Mouse (Mus musculus) cerebellum, adult 9-10 months (tissue): Measurements from ENCODE around the gene Setd6.

Experiments used
- DNase-seq: peaks from one replicate; pipeline ENCODE4 v3.0.0; 2022

Gene Setd6

DNA sequence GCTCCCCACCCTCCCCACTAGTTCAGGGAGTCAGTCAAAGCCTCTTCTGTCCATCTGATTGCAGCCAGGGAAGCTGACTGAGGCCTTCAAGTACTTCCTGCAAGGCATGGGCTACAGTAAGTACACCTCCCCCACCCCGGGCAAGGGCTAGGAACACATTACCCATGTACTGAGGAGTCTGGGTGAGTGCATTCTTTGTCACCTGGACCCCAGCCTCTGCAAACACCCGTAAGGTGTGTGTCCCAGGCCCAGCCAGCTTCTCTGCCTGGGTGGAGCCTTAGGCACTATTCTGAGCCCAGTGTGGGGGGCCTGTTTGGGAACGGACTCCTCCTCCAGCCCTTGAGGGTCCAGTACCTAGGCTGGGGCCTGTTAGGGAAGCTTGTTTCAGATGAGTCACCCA is 4.7 kb upstream of the Setd6 start:
- DNase-seq, result no peak

DNA sequence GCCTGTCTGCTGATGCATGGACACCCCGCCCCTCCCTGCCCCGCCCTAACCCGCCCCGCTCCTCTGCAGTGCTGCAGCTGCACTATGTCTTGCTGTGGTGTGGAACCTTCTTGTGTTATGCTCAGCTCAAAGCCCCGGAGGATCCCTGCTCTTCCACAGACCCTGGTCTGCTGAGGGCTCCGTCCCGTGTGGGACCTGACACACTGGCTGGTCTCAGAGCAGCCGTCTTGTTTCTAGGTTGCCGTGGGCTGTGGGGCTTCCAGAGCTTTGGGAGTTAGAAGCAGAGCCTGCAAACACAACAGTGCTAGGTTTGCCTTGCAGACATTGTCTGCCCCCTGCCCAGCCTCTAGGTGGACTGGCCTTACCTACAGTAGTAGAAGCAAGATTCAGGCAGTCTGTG is 3.3 kb upstream of the Setd6 start:
- DNase-seq, result no peak

DNA sequence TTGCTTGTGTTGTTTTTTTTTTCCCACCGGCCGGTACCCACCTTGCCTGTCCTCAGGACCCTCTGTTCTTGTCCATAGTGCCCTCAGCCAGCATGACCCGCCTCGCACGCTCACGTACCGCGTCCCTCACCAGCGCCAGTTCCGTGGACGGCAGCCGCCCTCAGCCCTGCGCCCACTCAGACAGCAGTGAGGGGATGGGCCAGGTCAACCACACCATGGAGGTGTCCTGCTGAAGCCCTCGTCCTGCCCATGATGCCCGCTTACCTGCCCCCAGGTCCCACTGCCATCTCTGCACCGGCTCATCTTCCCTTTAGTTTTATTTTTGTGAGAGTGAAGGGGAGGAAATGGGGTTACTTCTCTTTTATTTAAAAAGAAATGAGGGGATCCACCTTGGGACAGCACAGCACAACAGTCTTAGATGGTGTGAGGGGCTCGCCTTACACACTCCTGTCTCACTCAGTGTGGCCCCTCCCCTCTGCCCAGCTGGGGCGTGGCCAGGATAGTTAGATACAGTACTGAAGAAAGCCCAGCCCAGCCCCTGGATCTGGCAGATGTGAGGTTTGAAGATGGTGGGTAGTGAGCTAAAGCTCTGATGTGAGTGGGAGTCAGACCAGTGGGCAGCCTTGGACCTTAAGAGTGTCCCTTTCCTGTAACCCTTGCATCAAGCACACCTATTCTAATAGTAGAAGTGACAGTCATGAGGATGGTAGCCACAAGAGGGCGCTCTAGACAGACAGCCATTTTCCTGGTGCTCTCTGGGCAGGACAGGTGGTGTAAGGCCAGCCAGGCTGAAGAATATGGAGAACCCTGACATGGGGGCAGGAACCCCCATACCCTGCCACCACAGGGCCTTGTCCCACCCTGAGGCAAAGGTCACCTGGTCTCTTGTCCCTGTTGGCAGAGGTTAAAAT is 2.3 kb upstream of the Setd6 start:
- DNase-seq, result peak; percentile 86

DNA sequence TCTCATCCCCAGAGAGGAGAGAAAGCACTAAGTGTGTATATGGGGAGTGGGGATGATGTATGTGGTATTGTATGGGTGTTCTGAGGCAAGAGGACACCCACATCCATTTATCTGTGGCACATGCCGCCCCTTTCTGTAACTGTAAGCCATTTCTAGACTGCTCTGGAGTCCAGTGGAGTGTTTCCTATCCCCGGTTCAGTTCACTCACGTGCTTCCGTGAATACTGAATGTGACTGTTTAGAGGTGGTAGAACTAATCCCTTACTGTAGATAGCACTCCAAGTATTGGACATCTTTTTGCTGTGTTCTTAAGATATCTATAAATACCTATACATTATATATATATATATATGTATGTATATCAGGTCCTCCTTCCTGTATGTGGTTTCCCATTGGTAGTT is 1.3 kb upstream of the Setd6 start:
- no peak for DNase-seq

DNA sequence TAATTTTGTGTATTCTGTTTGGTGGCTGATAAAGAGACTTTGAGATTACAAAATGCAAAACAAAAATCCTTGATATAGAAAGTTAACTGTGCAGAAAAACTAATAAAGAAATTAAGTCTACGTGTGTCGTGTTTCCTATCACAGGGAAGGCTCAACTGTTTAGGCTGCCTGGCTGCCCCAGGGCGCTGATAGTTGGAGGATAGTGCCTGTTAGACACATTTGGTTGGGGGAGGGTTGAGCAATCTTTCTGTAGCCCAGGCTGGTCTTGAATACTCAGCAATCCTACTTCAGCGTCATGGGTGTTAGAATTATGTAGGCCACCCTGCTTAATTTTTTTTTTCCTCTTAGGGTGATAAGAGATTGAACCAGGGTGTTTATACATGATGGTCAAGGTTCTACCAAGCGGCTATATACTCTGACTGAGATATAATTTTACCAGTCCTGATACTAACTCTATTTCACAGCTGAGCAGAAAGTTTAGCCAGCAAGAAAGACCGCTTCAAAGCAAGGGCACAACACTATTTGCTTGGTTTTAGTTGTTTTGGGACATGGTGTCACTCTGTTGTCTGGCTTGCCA is 756 bp upstream of the Setd6 start:
- DNase-seq, result no peak

DNA sequence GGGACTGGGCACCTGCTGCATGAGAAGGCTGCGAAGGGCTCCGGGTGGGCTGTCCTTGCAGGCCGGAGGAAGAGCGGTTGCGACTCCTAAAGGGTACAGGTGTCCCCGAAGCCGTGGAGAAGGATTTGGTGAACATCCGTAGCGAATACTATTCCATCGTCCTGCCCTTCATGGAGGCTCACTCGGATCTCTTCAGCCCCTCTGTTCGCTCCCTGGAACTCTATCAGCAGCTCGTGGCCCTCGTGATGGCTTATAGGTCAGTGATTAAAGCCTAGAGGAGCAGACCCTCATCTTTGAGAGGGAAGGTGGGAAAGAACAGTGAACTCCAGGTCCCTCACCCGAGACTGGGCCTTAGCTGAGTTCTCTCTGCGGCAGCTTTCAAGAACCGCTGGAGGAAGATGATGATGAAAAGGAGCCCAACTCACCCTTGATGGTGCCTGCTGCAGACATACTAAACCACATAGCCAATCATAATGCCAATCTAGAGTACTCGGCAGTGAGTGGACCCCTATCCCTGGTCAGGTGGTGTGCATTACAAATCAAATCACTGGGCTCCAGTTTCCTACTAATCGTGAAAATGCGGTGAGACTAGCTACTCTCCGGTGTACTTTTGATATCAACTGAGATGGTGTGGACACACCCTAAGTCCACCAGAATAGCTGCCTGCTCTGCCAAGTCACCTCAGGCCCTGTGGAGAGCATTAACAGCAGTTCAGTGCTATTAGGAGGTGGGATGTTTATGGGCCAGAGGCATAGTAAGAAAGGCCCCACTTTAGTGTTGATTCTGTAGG is 1.1 kb downstream of the Setd6 start:
- DNase-seq, result no peak

DNA sequence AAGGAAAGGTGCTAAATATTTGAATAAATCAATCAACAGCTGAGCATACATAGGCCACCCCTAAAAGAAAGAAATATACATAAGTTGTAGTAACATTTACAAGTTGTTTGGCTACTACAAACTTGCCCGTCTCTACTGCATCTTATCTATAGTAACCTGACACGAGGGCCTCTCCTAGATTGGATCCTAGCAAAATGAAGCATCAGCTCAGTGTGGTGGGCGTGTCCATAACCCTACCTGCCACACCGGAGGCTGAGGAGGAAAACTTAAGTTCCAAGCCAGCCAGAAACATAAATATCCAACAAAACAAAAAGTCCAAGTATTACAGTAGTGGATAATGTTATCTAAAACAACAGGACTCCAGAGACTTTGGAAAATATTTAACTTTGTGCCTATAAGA is 11.9 kb downstream of the Setd6 start:
- no peak for DNase-seq

DNA sequence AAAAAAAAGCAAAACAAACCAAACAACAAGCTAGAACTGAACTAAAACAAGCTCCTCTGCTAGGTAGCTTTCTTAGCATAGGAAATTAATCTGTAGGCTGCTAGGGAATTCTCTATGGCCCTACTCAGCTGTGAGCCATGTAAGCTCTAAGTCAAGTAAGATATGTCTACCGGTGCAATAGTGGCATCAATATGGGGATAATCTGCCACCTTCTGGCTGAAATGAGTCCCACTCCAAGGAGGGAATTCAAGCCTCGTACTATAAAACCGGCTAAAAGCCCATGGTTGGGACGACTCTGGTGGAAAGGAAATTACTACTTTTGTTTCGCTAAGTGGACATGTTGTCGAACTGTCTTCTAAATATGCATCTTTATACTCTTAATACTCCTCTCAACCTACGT is 22.9 kb downstream of the Setd6 start:
- DNase-seq, result no peak

DNA sequence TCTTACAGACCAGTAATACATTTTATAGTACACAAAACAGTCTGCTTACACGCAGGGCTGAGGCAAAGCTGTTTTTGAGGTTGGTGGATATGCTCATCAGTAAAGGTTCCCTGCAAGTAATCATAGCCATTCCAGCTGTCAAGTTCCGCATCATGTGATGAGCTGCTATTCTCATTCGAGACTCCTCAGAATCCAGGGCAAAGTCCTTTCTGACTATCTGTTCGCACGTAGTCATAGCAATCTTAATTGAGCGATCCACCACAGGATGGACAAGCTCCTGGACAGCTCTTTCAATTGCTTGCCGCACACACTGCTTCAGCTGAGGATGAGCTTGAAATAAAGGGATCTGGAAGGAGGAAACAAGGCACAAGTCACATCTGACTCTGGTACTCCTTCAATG is 26.1 kb downstream of the Setd6 start:
- DNase-seq, result no peak

DNA sequence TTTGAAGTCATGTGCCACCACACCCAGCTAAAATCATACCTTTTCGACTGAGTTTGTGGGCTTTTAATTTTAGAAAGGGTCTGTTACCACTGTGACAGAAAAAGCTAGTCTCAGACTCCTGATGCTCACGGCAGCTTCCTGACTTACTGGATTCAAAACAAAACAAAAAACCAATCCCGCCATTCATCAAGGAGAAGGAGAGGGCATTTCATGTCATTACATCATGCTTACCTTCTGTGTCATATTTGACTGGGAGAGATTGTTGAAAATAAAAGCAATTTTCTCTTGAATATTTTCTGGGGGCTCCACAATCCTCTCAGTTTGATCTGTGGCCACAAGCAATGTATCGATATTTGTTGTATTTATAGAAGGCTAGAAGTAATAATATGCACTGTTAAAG is 32.3 kb downstream of the Setd6 start:
- no peak for DNase-seq

DNA sequence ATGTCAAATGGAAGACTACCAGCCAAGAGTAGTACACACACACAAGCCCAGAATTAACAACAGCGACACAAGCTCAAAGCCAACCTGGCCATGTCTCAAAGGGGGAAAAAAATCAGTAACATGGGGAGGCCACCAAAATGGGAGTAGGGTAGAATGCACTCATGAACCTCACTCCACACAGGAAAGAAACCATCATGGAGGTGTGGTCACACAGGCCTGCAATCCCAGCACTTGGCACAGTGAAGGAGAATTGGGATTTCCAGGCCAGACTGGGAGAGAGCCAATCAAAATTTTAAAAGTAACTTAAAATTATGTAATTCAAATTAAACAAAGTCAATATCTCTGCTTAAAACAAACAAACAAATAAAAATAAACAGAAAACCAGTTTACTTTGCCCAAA is 36.2 kb downstream of the Setd6 start:
- no peak for DNase-seq

DNA sequence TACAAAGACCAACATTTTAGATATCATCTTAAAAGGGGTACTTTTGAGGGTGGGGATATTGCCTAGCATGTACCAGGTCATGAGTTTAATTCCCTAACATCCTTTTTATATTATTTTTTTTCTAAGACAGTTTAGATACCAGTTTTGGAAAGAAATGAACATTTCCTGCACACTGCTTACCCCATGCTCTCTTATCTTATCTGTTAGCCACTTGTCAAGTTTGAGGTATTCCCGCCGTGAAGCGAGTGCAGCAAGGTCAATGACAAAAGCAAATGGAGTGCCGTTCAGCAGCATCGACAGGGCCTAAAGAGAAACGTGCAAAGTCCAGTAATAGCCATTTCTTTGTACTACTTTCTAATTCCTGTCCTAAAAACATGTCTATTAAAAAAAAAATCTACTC is 44.6 kb downstream of the Setd6 start:
- no peak for DNase-seq

DNA sequence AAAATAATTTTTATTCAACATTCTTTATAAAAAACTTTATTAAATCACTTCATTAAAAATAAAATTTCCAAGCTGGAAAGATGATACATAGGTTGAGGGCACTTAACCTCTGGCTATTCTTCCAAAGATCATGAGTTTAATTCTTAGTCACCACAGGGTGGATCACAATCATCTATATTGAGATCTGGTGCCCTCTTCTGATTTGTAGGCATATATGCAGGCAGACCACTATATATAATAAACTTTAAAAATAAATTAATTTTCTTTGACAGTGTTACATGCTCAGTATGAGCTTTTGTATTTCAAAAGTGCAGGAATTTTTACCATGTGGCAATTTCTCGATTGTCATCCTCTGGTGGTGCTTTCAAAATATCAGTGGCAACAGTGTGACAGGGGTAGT is 48.5 kb downstream of the Setd6 start:
- no peak for DNase-seq
